Mouse (Mus musculus) thymus, adult 2 months (tissue): ENCODE measurements around the gene Stpg2. TPM values are rescaled to one million over a fixed set of nuclear protein-coding genes. Genes with fewer than 3 reads are reported as not detected.

ENCODE experiments used
- DNase-seq: peaks from one replicate; pipeline ENCODE4 v3.0.0; 2021
- H3K27ac ChIP-seq: fragments of 200-500 bp; 2 replicates; pipeline ENCODE4 v1.5.1; 2012; ENCODE audit warnings: low read length, control low read depth; ENCODE audit not compliant: control insufficient read depth, insufficient read depth
- H3K27me3 ChIP-seq: fragments of 200-500 bp; 2 replicates; pipeline ENCODE4 v1.6.1; 2012; ENCODE audit warnings: mild to moderate bottlenecking, low read length, moderate library complexity, mixed read lengths; ENCODE audit not compliant: control insufficient read depth, insufficient read depth
- H3K36me3 ChIP-seq: fragments of 200-500 bp; 2 replicates; pipeline ENCODE4 v1.6.1; 2012; ENCODE audit warnings: mild to moderate bottlenecking, low read length, moderate library complexity; ENCODE audit not compliant: control insufficient read depth, insufficient read depth
- H3K4me1 ChIP-seq: fragments of 200-500 bp; replicated peaks from 2 replicates; pipeline ENCODE4 v1.6.1; 2012; ENCODE audit warnings: low read length; ENCODE audit not compliant: control insufficient read depth, insufficient read depth
- H3K4me3 ChIP-seq: fragments of 200-500 bp; 2 replicates; pipeline ENCODE4 v1.5.1; 2012; ENCODE audit warnings: mild to moderate bottlenecking, low read length, control low read depth, moderate library complexity; ENCODE audit not compliant: control insufficient read depth, insufficient read depth
- CTCF ChIP-seq: fragments of 200-500 bp; IDR thresholded peaks from 2 replicates; pipeline ENCODE4 v1.5.1; 2012; ENCODE audit warnings: mild to moderate bottlenecking, control low read depth, low read length, moderate library complexity, borderline replicate concordance; ENCODE audit not compliant: control insufficient read depth, poor library complexity, insufficient read depth; ENCODE audit errors: extremely low read depth
- POLR2A ChIP-seq: fragments of 200-500 bp; IDR thresholded peaks from 2 replicates; pipeline ENCODE4 v1.6.1; 2012; ENCODE audit warnings: mild to moderate bottlenecking, low read length, control low read depth, moderate library complexity; ENCODE audit not compliant: control insufficient read depth, poor library complexity, insufficient read depth; ENCODE audit errors: extremely low read depth
- WGBS: fragments of 180-500 bp; shearing (Covaris S2); methylation state at CpG from one replicate; pipeline ENCODE4 v1.1.7; 2018; 5-methylcytosine and 5-hydroxymethylcytosine counted together
- polyA plus RNA-seq: library from polyadenylated mRNA; depleted of rRNA; stranded (reverse); fragments of >200 nt; gene quantifications from 2 replicates; pipeline ENCODE4 v1.2.3, GENCODE M21; 2012; rRNA removed

The Stpg2 gene
- polyA plus RNA-seq, 1 experiment = not detected

DNA sequence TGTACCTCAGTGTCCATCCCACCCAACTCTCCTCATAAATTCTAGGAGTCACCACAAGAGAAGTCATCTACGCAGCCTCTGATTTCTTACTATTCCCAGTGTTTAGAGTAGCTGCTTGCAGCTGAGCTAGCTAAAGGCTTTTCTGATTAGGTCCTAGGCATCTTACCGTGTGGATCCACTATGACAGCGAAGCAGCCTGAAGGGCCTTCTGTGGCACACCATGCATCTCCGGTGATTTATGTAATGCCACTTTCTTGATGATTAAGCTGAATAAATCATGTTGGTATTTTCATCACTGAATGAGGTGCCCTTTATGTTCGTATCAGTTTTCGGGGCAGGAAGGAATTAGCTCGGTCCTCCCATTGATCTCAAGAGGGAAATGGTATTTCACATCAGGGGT is 523.3 kb downstream of the Stpg2 start:
- H3K4me1 ChIP-seq = no peaks in the 10 kb centered on the region
- no peak for TF ChIP-seq CTCF
- no peak for TF ChIP-seq POLR2A
- H3K4me3 ChIP-seq = no peak overlapping the region
- H3K27me3 ChIP-seq = no peaks in the 10 kb centered on the region
- no peak overlapping the region for H3K27ac ChIP-seq
- no peak for DNase-seq
- H3K36me3 ChIP-seq = no peaks in the 10 kb centered on the region
- WGBS = 97% methylated on average over 7 of the region's 7 CpGs

DNA sequence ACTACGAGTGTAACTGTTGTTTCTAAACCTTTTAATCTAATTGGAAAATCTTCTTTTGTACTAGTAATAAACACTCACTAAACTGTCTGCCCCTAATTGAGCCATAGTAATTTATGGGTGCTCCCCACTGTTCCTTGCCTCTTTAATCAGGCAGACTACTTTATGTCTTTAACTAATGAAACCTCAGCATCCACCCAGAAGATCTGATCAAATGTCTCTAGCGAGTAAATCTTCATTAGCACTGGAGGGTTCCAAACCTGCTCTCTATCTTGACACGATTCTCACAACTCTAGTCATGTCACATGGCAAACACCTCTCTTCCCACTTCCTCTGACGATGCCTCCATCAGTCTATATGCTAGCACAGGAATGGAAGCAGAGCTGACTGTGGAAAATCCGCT is 523.8 kb downstream of the Stpg2 start:
- no peaks in the 10 kb centered on the region for H3K27me3 ChIP-seq
- H3K27ac ChIP-seq = no peak overlapping the region
- no peak overlapping the region for H3K4me3 ChIP-seq
- WGBS = 89% methylated on average over 5 of the region's 5 CpGs
- no peaks in the 10 kb centered on the region for H3K4me1 ChIP-seq
- no peak for TF ChIP-seq CTCF
- no peak for TF ChIP-seq POLR2A
- H3K36me3 ChIP-seq = no peaks in the 10 kb centered on the region
- DNase-seq = no peak

DNA sequence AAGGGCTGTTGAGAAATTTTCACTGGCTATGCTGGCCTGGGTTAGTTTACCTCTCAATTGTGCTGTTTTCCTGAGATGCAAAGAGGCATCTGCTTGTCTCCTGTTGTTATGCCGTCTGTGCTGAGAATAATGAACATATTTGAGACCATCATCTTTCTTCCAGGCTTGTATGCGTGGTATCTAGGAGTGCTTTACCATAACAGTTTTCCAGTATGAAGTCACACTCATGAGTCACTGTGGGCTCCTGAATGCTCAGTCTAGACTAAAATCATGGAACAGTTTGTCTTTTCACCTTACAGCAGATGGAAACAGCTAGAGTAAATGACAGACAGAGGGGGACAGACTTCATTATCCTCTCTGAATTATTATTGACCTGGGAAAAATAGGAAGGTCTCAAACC is 527.7 kb downstream of the Stpg2 start:
- no peak for DNase-seq

GRCm38 (mm10) chr3:139739388-139739787 is 533.9 kb downstream of the Stpg2 start:
- DNase-seq = no peak
- Histone ChIP-seq H3K4me3 (no peak overlapping the region), H3K27ac (no peak overlapping the region), H3K36me3 (no peaks in the 10 kb centered on the region), H3K27me3 (no peaks in the 10 kb centered on the region), H3K4me1 (no peaks in the 10 kb centered on the region)
- TF ChIP-seq CTCF (no peak), POLR2A (no peak)
- 94% methylated on average over 4 of the region's 4 CpGs for WGBS

More for the DNA sequence above, 527.7 kb downstream of the Stpg2 start:
- Histone ChIP-seq H3K4me1 (no peaks in the 10 kb centered on the region), H3K4me3 (no peak overlapping the region), H3K27ac (no peak overlapping the region), H3K27me3 (no peaks in the 10 kb centered on the region), H3K36me3 (no peaks in the 10 kb centered on the region)
- 92% methylated on average over 2 of the region's 2 CpGs for WGBS
- TF ChIP-seq CTCF (no peak), POLR2A (no peak)

Other genes with a start within 250 kb of the Stpg2 start
- 25.5 and 26.0 TPM in 2 replicates for gene Rap1gds1, start 130.5 kb upstream of the Stpg2 start, polyA plus RNA-seq